Mouse (Mus musculus) MEL-GATA-1-ER (cell line): ENCODE measurements at regions not wholly inside any gene's neighbourhood (a gene's known extent, or its start where the extent isn't known, plus 50 kb on each side); places are given as distances from the start of the nearest gene placed in this dataset.
"Not testable (repeated sequence)": the region's sequence is repeated elsewhere in the genome, so short reads cannot be mapped to it uniquely, and the experiment has no call there.

Experiments used
- DNase-seq: peaks from one replicate; pipeline ENCODE4 v3.0.0-alpha.2; 2012; ENCODE audit warnings: low read depth; ENCODE audit errors: extremely low read depth

GRCm38 (mm10) chrX:50675356-50675755 lies 165.5 kb upstream of the Stk26 start:
- peak; percentile 36 for DNase-seq

- no peak for DNase-seq
These were observed 182.8 kb upstream of the Stk26 start for GRCm38 (mm10) chrX:50657835-50658565.

GRCm38 (mm10) chrX:50657180-50657834 lies 183.5 kb upstream of the Stk26 start:
- no peak for DNase-seq

GRCm38 (mm10) chrX:50655380-50655779 lies 185.5 kb upstream of the Stk26 start:
- not testable (repeated sequence) for DNase-seq

GRCm38 (mm10) chrX:50641347-50641746 lies 199.5 kb upstream of the Stk26 start:
- DNase-seq: no peak

- DNase-seq: no peak
These were observed 205.2 kb upstream of the Stk26 start for GRCm38 (mm10) chrX:50635634-50636033.

- peak; percentile 69 for DNase-seq
These were observed 205.8 kb upstream of the Stk26 start for GRCm38 (mm10) chrX:50634842-50635615.

GRCm38 (mm10) chrX:50632536-50632935 lies 204.2 kb upstream of the Olfr1324 start:
- DNase-seq: no peak

GRCm38 (mm10) chrX:50625336-50625735 lies 197.0 kb upstream of the Olfr1324 start:
- DNase-seq: no peak

- no peak for DNase-seq
These were observed 194.7 kb upstream of the Olfr1324 start for GRCm38 (mm10) chrX:50622984-50623455.

GRCm38 (mm10) chrX:50620909-50621308 lies 192.6 kb upstream of the Olfr1324 start:
- DNase-seq: no peak

- peak; percentile 72 for DNase-seq
These were observed 191.6 kb upstream of the Olfr1324 start for GRCm38 (mm10) chrX:50619919-50620318.

- DNase-seq: no peak
These were observed 190.6 kb upstream of the Olfr1324 start for GRCm38 (mm10) chrX:50618936-50619335.

GRCm38 (mm10) chrX:50616920-50617319 lies 188.6 kb upstream of the Olfr1324 start:
- DNase-seq: not testable (repeated sequence)

- not testable (repeated sequence) for DNase-seq
These were observed 186.6 kb upstream of the Olfr1324 start for GRCm38 (mm10) chrX:50614874-50615273.

GRCm38 (mm10) chrX:50614367-50614766 lies 186.1 kb upstream of the Olfr1324 start:
- peak; percentile 66 for DNase-seq

GRCm38 (mm10) chrX:50611765-50612591 lies 183.7 kb upstream of the Olfr1324 start:
- DNase-seq: peak; percentile 72

GRCm38 (mm10) chrX:50608141-50608540 lies 179.8 kb upstream of the Olfr1324 start:
- not testable (repeated sequence) for DNase-seq

- DNase-seq: no peak
These were observed 179.3 kb upstream of the Olfr1324 start for GRCm38 (mm10) chrX:50607636-50608035.

GRCm38 (mm10) chrX:50605517-50605916 lies 177.2 kb upstream of the Olfr1324 start:
- DNase-seq: peak; percentile 50

- not testable (repeated sequence) for DNase-seq
These were observed 176.7 kb upstream of the Olfr1324 start for GRCm38 (mm10) chrX:50604995-50605394.
